ENCODE assay signal across 8 mouse cellular contexts in the genomic region with DNA sequence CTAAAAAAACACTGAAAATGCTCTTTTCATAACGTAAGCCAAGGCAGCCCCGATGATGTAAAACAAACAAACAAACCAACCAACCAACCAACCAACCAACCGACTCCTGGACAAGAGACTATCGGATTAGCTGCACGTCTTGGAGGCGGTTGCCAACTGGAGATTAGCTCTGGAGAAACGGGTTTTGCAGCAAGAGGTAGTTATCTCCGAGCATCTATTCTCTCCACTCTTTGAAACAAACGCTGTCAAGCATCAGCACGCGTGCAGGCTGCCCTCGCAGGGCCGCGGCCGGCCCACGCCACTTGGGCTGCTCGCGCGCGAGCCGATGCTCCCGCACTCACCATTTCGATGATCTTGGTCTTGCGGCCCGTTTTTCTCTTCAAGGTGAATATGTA. TPM values are rescaled to one million over a fixed set of nuclear protein-coding genes. Genes with fewer than 3 reads are reported as not detected.
DNase-seq lines count a peak whose midpoint lies in the region; TF ChIP-seq lines count a peak whose summit lies in the region.

No protein-coding gene starts in this region.

- peak overlapping the region; percentile 95 for H3K27ac ChIP-seq in layer of hippocampus, adult 2 months
- peak overlapping the region; percentile 32; the same call in 1 of the 2 replicates for H3K27ac ChIP-seq in bone marrow macrophage, adult 2 months (ENCODE audit: insufficient read depth, low read depth, low read length)

- TF ChIP-seq CTCF in layer of hippocampus, adult 2 months (conservative IDR thresholded peaks at IDR 0.05) = no peak
- TF ChIP-seq CTCF in bone marrow macrophage, adult 2 months (IDR thresholded peaks at IDR 0.05; ENCODE audit: low read depth, low read length) = no peak

- no peak for TF ChIP-seq POLR2A in bone marrow macrophage, adult 2 months (IDR thresholded peaks at IDR 0.05; ENCODE audit: borderline replicate concordance, low read depth, low read length)

- DNase-seq in layer of hippocampus, adult 2 months (ENCODE audit: low spot score in 2 of 2) = peak in 1 of 2 experiments; percentile 34
- no peak for DNase-seq in layer of hippocampus, adult 8-10 months (ENCODE audit: low spot score in 2 of 2)
- peak; percentile 76 for DNase-seq in gonadal fat pad, adult 2 months (ENCODE audit: low read depth)
- peak; percentile 20 for DNase-seq in lung, postnatal 25 days (ENCODE audit: low spot score)
- DNase-seq in layer of hippocampus, adult 9-11 months = no peak
- no peak for DNase-seq in thymus, adult 18-20 months
- DNase-seq in gastrocnemius, postnatal 10 days = no peak

- peak overlapping the region; percentile 97 for H3K4me3 ChIP-seq in layer of hippocampus, adult 2 months
- H3K4me3 ChIP-seq in bone marrow macrophage, adult 2 months (ENCODE audit: insufficient read depth, low read length) = peak overlapping the region; percentile 92

- peaks cover 6% of the 10 kb centered on the region for H3K4me1 ChIP-seq in bone marrow macrophage, adult 2 months (ENCODE audit: control insufficient read depth, insufficient read depth, low read length)

RNA-seq across cellular contexts. Expression of gene Nt5c3, which starts 0.4 kb away (rescaled TPM):
- total RNA-seq in layer of hippocampus, adult 2 months (2021) = 10 to 100 TPM; 40.6 to 44.3 TPM
- 10 to 100 TPM; 35.6 to 39.9 (median 37.9) TPM for total RNA-seq in layer of hippocampus, adult 8-10 months (2022)
- 29.9 and 30.8 TPM in 2 replicates for polyA plus RNA-seq in bone marrow macrophage, adult 2 months (2012; ENCODE audit: insufficient read depth, insufficient read length, missing spikeins)
- 7.3 and 8.3 TPM in 2 replicates for polyA plus RNA-seq in gonadal fat pad, adult 2 months (2012; rRNA removed)
- total RNA-seq in gastrocnemius, postnatal 10 days (2021) = 10 to 100 TPM; 50.8 to 60.3 TPM

RNA-seq across cellular contexts. Expression of gene Vmn1r4, which starts 0.5 kb away (rescaled TPM):
- under 1 TPM; 0.22 to 0.59 TPM for total RNA-seq in layer of hippocampus, adult 2 months (2021)
- total RNA-seq in layer of hippocampus, adult 8-10 months (2022) = under 1 TPM in 3 of 4 experiments, not detected in 1; 0.25 to 0.80 (median 0.43) TPM
- polyA plus RNA-seq in bone marrow macrophage, adult 2 months (2012; ENCODE audit: insufficient read depth, insufficient read length, missing spikeins) = not detected in 2 replicates
- 0.24 and 0.45 TPM in 2 replicates for polyA plus RNA-seq in gonadal fat pad, adult 2 months (2012; rRNA removed)
- under 1 TPM; 0.20 to 0.23 TPM for total RNA-seq in gastrocnemius, postnatal 10 days (2021)

RNA-seq across cellular contexts. Expression of gene Vmn1r5, which starts 46.7 kb away (rescaled TPM):
- not detected for total RNA-seq in layer of hippocampus, adult 2 months (2021)
- not detected for total RNA-seq in layer of hippocampus, adult 8-10 months (2022)
- polyA plus RNA-seq in bone marrow macrophage, adult 2 months (2012; ENCODE audit: insufficient read depth, insufficient read length, missing spikeins) = not detected in 2 replicates
- 0.11 TPM in 1 of 2 replicates, not detected in the other for polyA plus RNA-seq in gonadal fat pad, adult 2 months (2012; rRNA removed)
- total RNA-seq in gastrocnemius, postnatal 10 days (2021) = not detected

Comparison
In these comparisons a context has a peak if more than half of its experiments do, and no peak if none do; other contexts are left out.
1. DNase-seq: peak in gonadal fat pad, adult 2 months (single experiment) and lung, postnatal 25 days (single experiment); none in layer of hippocampus, adult 8-10 months (0 of 2), layer of hippocampus, adult 9-11 months (single experiment), thymus, adult 18-20 months (0 of 2) and gastrocnemius, postnatal 10 days (single experiment).